Mouse (Mus musculus) testis, postnatal 14 days (tissue): ENCODE data around the gene Fn3krp.

Experiments
- DNase-seq: peaks from one replicate; pipeline ENCODE4 v3.0.0; 2021; ENCODE audit warnings: low spot score

Fn3krp gene

DNA sequence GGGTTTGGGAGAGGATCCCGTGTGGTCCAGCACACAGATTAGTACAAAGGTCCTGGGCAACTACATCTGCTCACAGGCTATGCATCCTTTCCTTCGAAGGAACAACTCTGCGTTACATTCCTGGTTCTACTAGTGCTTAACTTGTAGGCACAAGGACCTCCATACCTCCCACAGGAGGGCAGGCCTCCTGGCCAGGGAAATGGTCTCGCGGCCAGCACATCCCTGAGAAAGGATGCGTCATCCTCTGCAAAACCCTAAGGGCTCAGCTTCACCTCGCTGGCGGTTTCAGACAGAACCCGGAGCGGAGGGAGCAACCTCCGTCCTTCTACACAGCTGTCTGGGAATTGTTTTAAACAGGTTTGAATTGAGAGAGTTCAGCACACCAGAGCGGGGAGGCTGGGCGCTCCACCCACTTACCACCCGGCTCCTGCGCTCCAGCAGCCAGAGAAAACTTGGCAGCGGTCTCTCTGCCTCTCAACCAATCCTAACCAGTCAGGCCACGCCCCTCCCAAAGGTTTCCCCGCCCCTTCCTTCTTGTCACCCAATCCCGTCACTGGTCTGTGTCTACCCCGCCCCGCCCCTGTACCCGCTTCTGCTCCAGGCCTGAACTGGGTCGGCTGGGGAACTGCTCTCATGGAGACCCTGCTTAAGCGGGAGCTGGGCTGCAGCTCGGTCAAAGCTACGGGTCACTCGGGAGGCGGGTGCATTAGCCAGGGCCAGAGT, at the start of gene Fn3krp:
Gene Fn3krp (plus strand): TSS at position 572 of the 723 bp plus-strand sequence.
- peak; percentile 98 for DNase-seq

DNA sequence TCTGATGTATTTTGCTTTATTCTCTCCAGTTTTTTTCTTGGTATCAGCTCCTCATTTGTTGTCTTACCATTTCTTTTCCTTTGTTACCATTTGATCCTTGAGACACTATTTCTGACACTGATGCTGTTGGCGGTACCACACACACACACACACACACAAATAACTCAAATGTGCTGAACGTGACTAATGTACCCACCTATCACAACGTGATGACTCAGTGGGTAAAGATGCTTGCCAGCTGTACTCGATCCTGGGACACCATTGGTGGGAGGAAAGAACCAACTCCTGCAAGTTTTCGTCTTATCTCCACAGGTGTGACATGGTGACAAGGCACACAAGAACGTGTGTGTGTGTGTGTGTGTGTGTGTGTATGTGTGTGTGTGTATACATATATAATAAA, 47.9 kb upstream of the Fn3krp start:
- DNase-seq, result no peak

DNA sequence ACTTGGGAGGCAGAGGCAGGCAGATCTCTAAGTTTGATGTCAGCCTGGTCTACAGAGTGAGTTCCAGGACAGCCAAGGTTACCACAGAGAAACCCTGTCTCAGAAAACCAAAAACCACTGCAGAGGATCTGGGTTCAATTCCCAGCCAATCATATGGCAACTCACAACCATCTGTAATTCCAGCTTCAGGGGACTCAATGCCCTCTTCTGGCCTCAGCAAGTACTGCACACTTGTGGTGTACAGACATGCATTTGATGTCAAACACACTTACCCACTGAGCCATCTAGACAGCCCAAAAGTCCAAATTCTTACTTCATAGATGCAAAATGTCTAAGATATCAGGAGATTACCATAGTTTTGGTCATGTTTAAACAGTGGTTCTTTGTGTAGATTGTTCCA, 42.6 kb upstream of the Fn3krp start:
- no peak for DNase-seq

- no peak for DNase-seq
Measured at GRCm38 (mm10) chr11:121380294-121380693, 40.9 kb upstream of the Fn3krp start.

DNA sequence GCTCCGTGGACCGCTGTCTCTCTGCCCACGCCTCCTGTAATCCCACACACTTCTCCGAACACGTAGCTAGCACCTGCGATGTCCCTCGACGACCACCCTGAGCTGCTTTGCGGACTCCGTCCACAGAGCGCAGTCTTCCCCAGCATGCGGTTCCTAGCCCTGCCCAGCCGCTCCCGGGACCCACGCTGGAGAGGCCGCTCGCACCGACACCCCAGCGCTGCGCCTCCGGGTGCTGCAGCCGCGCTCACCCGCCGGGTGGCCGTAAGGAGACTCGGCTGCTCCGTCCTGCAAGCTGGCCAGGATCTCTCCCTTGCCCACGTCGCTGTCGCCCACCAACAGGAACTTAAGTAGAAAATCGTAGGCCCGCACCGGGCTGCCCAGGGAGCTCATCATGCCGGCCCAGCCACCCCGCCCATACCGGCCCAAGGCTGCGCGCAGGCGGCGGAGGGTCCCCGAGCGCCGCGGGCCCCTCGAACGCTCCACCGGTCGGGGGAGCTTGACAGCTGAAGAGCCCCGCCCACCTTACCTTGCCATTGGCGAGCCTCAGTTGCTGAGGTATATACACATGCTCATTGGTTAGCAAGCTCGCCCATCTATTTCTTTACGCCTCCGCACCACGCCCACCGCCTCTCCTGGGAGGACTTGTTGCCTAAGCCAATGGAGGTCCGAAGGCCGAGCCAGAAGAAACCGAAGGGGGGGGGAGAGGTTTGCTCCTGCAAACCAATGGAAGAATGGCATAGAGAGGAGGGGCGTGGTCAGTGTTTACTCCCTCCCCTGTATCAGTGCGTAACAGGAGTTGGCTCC, 33.2 kb upstream of the Fn3krp start, which contains the start of gene Rab40b:
Gene Rab40b (minus strand): TSS at position 502 of the 804 bp plus-strand sequence.
- DNase-seq, result peak; percentile 88

- DNase-seq, result no peak
Measured at GRCm38 (mm10) chr11:121388554-121388945, 32.7 kb upstream of the Fn3krp start.

GRCm38 (mm10) chr11:121390793-121391192, 30.4 kb upstream of the Fn3krp start:
- DNase-seq, result no peak

DNA sequence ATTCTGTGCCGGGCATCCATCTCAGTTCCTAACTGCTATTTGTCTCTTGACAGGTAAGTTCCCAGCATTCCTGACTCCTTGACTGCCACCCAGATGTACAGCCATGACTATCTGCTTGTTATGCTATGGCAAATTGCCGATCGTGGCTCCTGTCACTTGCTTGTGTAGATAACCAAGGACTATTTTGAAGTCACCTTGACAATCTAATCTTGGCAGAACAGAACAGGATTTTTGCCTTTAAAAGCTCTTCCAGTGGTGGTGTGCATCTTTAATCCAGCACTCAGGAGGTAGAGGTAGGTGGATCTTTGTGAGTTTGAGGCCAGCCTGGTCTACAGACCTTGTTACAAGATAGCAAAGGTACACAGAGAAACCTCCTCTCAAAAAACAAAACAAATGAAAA, 28.8 kb upstream of the Fn3krp start:
- DNase-seq, result no peak

GRCm38 (mm10) chr11:121407366-121408155, 13.6 kb upstream of the Fn3krp start:
- DNase-seq, result no peak

DNA sequence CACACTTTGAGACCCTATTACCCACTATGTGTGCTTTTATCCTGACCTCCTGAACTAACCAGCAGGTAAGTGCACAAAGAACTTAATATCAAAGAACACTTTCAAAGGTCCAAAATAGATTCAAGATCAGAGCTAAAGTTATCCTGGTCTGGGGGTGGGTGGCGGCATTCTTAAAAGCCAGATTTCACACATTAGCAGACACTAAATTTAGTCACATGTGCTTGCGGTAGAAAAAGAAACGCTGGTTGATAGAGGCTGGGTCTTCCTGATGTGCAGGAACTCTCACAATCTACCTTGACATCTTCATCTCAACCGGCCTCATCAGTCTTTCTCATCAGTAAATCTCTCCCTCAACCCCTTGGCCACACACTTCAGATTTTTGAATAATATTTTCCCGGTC, 6.4 kb upstream of the Fn3krp start:
- no peak for DNase-seq

DNA sequence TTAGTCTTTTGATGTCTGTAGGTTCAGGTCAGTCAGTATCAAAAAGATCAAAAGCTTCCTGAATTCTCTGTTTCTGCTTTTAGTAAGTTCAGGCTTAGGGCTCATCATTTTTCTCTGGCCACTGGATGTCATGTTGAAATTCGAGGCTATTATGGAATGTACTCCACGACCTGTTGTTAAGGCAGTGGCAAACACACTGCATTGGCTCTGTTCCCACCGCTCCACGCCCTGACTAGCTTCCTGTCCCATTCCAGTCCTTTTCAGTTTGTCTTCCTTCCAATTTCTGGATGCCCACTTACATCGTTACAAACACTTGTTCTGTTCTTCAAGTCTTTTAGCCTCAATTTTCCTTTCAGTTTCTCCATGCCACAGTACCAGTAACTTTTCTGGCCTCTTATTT, 5.8 kb upstream of the Fn3krp start:
- no peak for DNase-seq

- DNase-seq, result no peak
Measured at GRCm38 (mm10) chr11:121417971-121418370, 3.2 kb upstream of the Fn3krp start.

- no peak for DNase-seq
Measured at GRCm38 (mm10) chr11:121418932-121419331, 2.3 kb upstream of the Fn3krp start.

- no peak for DNase-seq
Measured at GRCm38 (mm10) chr11:121420379-121420778, 822 bp upstream of the Fn3krp start.

- no peak for DNase-seq
Measured at GRCm38 (mm10) chr11:121421553-121422173, 462 bp downstream of the Fn3krp start.

DNA sequence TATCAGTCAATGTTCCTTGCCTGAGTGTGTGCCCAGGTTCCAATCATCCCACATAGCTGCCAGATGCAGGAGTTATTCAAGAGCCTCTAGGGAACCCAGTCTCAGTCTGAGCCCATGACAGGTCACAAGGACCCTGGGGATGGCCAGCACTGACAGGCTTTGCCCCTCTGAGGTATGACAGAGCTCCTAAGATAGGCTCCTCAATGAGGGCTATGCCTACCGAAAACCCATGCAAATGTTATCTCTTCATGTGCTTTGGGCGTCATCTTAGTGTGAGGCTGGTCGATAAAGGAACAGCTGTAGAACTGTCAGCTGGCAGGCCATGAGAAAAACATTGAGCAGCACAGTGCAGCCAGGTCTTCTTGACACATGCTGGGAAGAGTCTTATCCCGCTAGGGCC, 12.2 kb downstream of the Fn3krp start:
- no peak for DNase-seq

DNA sequence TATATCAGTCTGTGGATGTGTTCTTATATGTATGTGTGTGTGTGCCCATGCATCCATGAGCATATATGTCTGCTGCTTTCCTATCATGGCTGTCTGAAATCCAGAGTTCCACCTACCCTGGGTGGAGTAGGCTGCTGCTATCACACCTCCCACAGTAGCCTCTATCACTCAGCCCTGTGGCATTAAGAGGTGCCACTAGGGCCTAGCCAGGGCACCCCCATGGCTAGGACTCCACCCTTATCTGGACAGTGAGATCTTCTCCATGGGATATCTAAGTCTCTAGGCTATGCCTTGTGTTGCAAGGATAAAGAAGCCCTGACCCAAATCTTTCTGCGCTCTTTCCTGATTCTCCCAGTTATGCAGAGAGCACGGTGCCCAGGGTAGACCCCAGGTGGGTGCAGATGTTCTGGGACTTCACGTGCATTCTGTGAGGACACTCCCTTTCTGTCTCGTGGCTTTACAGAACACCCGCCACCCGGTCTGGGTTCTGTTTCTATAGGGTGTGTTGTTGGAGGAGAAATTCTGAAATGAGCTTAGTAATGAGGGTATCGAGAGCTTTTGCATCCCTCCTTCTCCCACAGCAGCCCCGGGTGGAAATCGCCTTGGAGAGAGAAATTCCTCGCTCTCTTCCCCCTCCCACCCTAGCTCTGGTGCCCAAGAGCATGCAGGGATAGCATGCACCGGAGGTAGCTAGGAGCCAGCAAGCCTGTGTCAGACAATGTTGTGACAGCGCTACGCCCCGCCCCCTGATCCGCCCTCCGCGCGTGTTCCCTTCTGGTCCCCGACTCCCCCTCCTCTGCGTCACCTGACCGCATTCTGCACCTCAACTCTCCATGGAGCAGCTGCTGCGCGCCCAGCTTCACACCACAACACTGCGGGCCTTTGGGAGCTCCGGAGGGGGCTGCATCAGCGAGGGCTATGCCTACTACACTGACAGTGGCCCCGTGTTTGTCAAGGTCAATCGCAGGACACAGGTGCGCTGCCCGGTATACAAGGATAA, 13.3 kb downstream of the Fn3krp start, which contains the start of gene Fn3k:
Gene Fn3k (plus strand): TSS at position 758 of the 1,000 bp plus-strand sequence.
- DNase-seq, result peak; percentile 64

GRCm38 (mm10) chr11:121437236-121437635, 16.0 kb downstream of the Fn3krp start:
- DNase-seq, result no peak

DNA sequence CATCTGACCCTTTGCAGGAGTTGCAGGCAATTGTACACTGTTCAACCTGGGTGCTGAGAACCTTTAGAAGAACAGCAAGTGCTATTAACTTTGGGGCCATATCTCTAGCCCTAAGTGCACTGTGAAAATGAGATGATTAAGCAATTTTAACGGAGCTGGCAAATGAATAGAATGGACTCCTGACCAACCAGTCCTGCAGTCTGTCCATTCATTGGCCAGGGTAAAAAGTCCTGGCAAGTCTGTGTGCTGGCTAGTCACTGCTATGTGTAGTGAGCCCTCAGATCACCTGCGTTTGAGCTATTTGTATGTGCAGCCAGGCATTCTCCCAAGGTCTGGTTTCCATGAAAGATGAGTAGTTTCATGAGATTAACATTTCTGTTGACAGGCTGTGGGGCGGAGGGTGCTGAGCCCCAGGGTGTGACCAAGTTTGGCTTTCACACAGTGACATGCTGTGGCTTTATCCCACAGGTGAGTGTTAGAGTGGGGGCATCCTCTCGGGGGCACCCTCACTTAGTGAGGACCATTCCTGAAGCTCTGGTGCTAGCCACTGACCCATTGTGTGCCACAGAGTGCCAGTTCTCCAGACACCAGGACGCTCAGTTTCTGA, 18.6 kb downstream of the Fn3krp start:
- no peak for DNase-seq

DNA sequence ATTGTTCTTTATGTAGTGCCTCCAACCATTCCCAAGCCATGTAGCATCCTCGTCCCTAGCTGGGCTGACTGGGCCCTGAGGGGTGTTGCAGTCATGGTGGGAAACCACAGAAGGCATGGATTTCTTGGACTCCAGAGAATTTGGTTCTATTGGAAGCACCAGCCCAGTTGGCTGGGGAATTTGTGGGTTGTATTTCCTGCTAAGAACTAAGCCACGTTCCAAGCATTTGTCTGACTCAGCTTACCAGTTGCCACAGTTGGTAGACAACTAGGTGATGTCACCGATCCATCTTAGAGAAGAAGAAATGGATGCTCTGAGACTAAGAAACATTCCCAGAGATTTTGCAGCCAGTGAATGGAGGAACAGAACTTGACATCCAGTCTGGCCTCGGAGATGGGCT, 20.5 kb downstream of the Fn3krp start:
- no peak for DNase-seq
